Mouse (Mus musculus): ENCODE data around the gene 4930572O03Rik. TPM values are rescaled to one million over a fixed set of nuclear protein-coding genes. Genes with fewer than 3 reads are reported as not detected.
"Not testable (repeated sequence)": the region's sequence is repeated elsewhere in the genome, so short reads cannot be mapped to it uniquely, and the experiment has no call there.

Gene 4930572O03Rik
- polyA plus RNA-seq, 1 experiment from 2014 or later, result not detected

DNA sequence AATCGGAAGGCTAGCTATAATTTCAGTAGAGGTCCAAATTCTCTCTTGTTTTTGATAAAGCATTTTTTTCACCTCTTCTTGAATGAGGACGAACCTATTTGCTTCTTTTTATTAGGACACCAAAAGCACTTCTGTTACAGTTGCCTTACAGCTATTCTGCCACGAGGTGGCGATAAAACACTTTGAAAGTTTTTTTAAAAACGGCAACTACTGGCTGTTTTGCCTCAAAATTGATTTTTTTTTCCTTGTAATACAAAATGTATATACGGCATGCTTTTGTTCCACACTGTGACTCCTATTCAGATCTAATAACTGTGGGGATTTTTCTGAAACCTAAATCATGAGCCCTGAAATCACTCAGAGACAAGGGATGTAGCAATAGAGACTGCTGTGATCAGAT, 11.2 kb downstream of the 4930572O03Rik start:
- 34% methylated on average over 6 of the region's 6 CpGs for WGBS
- H3K27me3 ChIP-seq (ENCODE audit: control insufficient read depth, insufficient read depth, low read length); ATAC-seq (ENCODE audit: insufficient number of reproducible peaks, low FRiP score, low TSS enrichment, low read depth); H3K27ac ChIP-seq (replicated peaks; ENCODE audit: low read depth, low read length); DNase-seq (ENCODE audit: low spot score); H3K9me3 ChIP-seq (ENCODE audit: control insufficient read depth, low read length); H3K4me1 ChIP-seq (ENCODE audit: control insufficient read depth, insufficient read depth, low read length); H3K9ac ChIP-seq (ENCODE audit: low read length); H3K4me3 ChIP-seq (ENCODE audit: low read depth, low read length); H3K36me3 ChIP-seq (ENCODE audit: control insufficient read depth, insufficient read depth, low read length); H3K4me2 ChIP-seq (ENCODE audit: low read depth, severe bottlenecking): not testable (repeated sequence)

DNA sequence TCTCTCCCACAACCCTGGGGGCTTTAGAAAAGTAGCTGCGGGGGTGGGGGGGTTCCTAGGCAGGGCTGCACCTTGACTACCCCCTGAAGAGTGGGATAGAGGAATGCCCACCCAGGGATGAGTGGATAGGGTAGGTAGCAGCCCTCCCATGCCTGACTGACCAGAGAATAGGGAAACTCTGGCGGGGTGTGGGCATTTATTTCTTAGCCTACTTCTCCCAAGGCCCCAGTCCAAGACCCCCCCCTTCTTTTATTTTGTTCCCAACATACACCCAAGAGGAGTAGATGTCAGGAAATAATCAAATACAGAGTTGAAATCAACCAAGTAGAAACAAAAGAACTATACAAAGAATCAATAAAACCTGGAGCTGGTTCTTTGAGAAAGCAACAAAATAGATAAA, 19.2 kb downstream of the 4930572O03Rik start:
- not testable (repeated sequence) for DNase-seq (ENCODE audit: low spot score); H3K4me2 ChIP-seq (ENCODE audit: low read depth, severe bottlenecking); H3K4me1 ChIP-seq (ENCODE audit: control insufficient read depth, insufficient read depth, low read length); H3K27ac ChIP-seq (replicated peaks; ENCODE audit: low read depth, low read length); H3K27me3 ChIP-seq (ENCODE audit: control insufficient read depth, insufficient read depth, low read length); H3K9me3 ChIP-seq (ENCODE audit: control insufficient read depth, low read length); H3K4me3 ChIP-seq (ENCODE audit: low read depth, low read length); H3K36me3 ChIP-seq (ENCODE audit: control insufficient read depth, insufficient read depth, low read length); H3K9ac ChIP-seq (ENCODE audit: low read length)
- 72% methylated on average over 2 of the region's 2 CpGs for WGBS
- 0 out of 2 replicates have a peak, but pooled peaks have one; percentile 72 for ATAC-seq (ENCODE audit: insufficient number of reproducible peaks, low FRiP score, low TSS enrichment, low read depth)

DNA sequence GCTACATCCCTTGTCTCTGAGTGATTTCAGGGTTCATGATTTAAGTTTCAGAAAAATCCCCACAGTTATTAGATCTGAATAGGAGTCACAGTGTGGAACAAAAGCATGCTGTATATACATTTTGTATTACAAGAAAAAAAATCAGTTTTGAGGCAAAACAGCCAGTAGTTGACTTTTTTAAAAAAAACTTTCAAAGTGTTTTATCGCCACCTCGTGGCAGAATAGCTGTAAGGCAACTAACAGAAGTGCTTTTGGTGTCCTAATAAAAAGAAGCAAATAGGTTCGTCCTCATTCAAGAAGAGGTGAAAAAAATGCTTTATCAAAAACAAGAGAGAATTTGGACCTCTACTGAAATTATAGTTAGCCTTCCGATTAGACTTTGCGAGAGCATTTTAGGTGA, 26.8 kb downstream of the 4930572O03Rik start:
- H3K27me3 ChIP-seq (ENCODE audit: control insufficient read depth, insufficient read depth, low read length); H3K4me2 ChIP-seq (ENCODE audit: low read depth, severe bottlenecking); H3K9me3 ChIP-seq (ENCODE audit: control insufficient read depth, low read length); H3K9ac ChIP-seq (ENCODE audit: low read length); H3K4me3 ChIP-seq (ENCODE audit: low read depth, low read length); H3K36me3 ChIP-seq (ENCODE audit: control insufficient read depth, insufficient read depth, low read length); H3K4me1 ChIP-seq (ENCODE audit: control insufficient read depth, insufficient read depth, low read length); ATAC-seq (ENCODE audit: insufficient number of reproducible peaks, low FRiP score, low TSS enrichment, low read depth); H3K27ac ChIP-seq (replicated peaks; ENCODE audit: low read depth, low read length); DNase-seq (ENCODE audit: low spot score): not testable (repeated sequence)
- 29% methylated on average over 5 of the region's 5 CpGs for WGBS

DNA sequence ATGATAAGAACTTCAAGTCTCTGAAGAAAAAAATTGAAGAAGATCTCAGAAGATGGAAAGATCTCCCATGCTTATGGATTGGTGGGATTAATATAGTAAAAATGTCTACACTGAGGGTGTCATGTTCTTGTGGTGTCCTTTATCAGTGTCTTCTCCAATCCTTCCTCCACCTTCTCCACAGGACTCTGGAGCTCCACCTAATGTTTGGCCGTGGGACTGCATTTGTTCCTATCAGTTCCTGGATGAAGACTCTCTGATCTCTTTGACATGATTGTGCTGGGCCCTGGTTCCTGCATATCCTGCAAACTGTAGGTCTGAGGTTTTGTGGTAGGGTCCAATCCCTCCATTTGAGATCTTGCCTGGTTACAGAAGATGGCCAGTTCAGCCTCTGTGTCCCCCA, 28.7 kb downstream of the 4930572O03Rik start:
- not testable (repeated sequence) for H3K27ac ChIP-seq (replicated peaks; ENCODE audit: low read depth, low read length); H3K9me3 ChIP-seq (ENCODE audit: control insufficient read depth, low read length); ATAC-seq (ENCODE audit: insufficient number of reproducible peaks, low FRiP score, low TSS enrichment, low read depth); H3K4me1 ChIP-seq (ENCODE audit: control insufficient read depth, insufficient read depth, low read length); H3K9ac ChIP-seq (ENCODE audit: low read length); H3K4me2 ChIP-seq (ENCODE audit: low read depth, severe bottlenecking); H3K36me3 ChIP-seq (ENCODE audit: control insufficient read depth, insufficient read depth, low read length); H3K27me3 ChIP-seq (ENCODE audit: control insufficient read depth, insufficient read depth, low read length); DNase-seq (ENCODE audit: low spot score); H3K4me3 ChIP-seq (ENCODE audit: low read depth, low read length)
- WGBS, result 28% methylated on average over 1 of the region's 1 CpGs

DNA sequence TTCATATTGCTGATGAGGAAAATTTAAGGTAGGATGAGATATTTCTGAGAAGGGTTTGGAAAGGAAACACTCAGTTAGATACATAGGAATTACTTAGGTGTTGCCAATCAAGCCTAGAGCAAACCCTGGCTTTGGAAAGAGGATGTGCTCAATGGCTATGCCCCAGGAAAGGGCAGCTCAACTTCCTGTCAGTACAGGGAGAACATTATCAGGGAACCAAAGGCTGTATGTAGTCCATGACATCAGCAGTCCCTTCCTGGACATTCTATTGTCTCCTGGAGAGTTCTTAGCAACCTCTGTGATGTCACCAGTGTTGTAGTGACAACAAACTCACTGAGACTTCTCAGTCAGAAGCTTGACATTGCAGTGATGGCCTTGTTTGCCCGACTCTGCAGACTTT, 38.1 kb downstream of the 4930572O03Rik start, which contains the start of gene Speer4d:
Gene Speer4d (plus strand): TSS at position 301 of the 400 bp plus-strand sequence.
- 49% methylated on average over 1 of the region's 1 CpGs for WGBS
- not testable (repeated sequence) for DNase-seq (ENCODE audit: low spot score); H3K27ac ChIP-seq (replicated peaks; ENCODE audit: low read depth, low read length)

DNA sequence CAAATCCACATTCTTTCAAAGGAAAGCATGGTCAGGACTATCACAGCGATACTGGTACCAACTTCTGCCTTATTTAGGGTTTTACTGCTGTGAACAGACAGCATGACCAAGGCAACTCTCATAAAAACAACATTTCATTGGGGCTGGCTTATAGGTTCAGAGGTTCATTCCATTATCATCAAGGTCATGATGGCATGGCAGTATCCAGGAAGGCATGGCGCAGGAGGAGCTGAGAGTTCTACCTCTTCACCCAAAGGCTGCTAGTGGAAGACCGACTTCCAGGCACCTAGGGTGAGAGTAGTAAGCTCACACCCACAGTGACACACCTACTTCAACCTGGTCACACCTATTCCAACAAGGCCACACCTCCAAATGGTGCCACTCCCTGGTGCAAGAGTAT, 40.7 kb downstream of the 4930572O03Rik start:
- not testable (repeated sequence) for DNase-seq (ENCODE audit: low spot score)
- 80% methylated on average over 3 of the region's 3 CpGs for WGBS

More for the DNA sequence above, 38.1 kb downstream of the 4930572O03Rik start, which contains the start of gene Speer4d:
- not testable (repeated sequence) for H3K27me3 ChIP-seq (ENCODE audit: control insufficient read depth, insufficient read depth, low read length); H3K9me3 ChIP-seq (ENCODE audit: control insufficient read depth, low read length); H3K4me1 ChIP-seq (ENCODE audit: control insufficient read depth, insufficient read depth, low read length); H3K4me3 ChIP-seq (ENCODE audit: low read depth, low read length); H3K4me2 ChIP-seq (ENCODE audit: low read depth, severe bottlenecking); H3K9ac ChIP-seq (ENCODE audit: low read length); ATAC-seq (ENCODE audit: insufficient number of reproducible peaks, low FRiP score, low TSS enrichment, low read depth); H3K36me3 ChIP-seq (ENCODE audit: control insufficient read depth, insufficient read depth, low read length)

DNA sequence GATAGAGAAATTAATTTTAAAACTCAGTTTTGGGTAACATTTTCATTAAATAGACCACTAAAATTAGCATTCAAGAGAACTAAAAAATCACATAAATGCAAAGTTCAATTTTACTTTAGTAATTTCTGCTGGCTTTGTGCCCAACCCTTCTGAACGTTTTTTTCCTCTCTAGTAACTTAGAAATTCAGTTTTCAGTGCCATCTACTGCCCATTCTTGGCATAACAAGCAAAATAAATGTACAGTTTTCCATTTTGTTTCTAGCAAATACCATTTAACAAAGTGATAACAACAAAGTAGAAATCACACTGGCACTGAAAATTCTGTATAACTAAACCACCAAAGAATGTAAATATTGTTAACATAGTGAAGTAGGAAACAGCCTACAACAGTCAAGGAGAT, 46.2 kb downstream of the 4930572O03Rik start:
- not testable (repeated sequence) for H3K9ac ChIP-seq (ENCODE audit: low read length); H3K9me3 ChIP-seq (ENCODE audit: control insufficient read depth, low read length); H3K27me3 ChIP-seq (ENCODE audit: control insufficient read depth, insufficient read depth, low read length); H3K4me2 ChIP-seq (ENCODE audit: low read depth, severe bottlenecking); H3K4me3 ChIP-seq (ENCODE audit: low read depth, low read length); H3K27ac ChIP-seq (replicated peaks; ENCODE audit: low read depth, low read length); DNase-seq (ENCODE audit: low spot score); H3K36me3 ChIP-seq (ENCODE audit: control insufficient read depth, insufficient read depth, low read length); H3K4me1 ChIP-seq (ENCODE audit: control insufficient read depth, insufficient read depth, low read length); ATAC-seq (ENCODE audit: insufficient number of reproducible peaks, low FRiP score, low TSS enrichment, low read depth)
- 8% methylated on average over 1 of the region's 1 CpGs for WGBS

More for the DNA sequence above, 40.7 kb downstream of the 4930572O03Rik start:
- H3K4me3 ChIP-seq (ENCODE audit: low read depth, low read length); H3K27me3 ChIP-seq (ENCODE audit: control insufficient read depth, insufficient read depth, low read length); ATAC-seq (ENCODE audit: insufficient number of reproducible peaks, low FRiP score, low TSS enrichment, low read depth); H3K9ac ChIP-seq (ENCODE audit: low read length); H3K4me1 ChIP-seq (ENCODE audit: control insufficient read depth, insufficient read depth, low read length); H3K4me2 ChIP-seq (ENCODE audit: low read depth, severe bottlenecking); H3K27ac ChIP-seq (replicated peaks; ENCODE audit: low read depth, low read length); H3K36me3 ChIP-seq (ENCODE audit: control insufficient read depth, insufficient read depth, low read length); H3K9me3 ChIP-seq (ENCODE audit: control insufficient read depth, low read length): not testable (repeated sequence)

DNA sequence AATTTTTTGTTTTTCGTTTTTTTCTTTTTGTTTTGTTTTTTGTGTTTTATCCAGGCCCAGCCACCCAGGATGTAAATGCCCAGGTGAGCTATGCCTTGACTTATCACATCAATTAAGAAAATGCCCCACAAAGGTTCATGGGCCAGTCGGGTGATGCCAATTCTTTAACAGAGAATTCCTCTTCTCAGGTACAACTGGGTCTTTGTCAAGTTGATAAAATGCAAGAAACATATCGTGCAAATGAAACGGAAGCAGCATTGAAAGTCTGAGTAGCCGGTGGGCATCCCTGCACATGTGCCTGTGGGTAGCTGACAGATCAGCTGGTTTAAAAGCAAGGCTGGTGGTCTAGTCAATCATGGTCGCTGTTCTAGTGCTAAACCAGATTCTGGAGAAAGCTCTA, 50.2 kb downstream of the 4930572O03Rik start:
- not testable (repeated sequence) for DNase-seq (ENCODE audit: low spot score); H3K4me2 ChIP-seq (ENCODE audit: low read depth, severe bottlenecking); H3K27ac ChIP-seq (replicated peaks; ENCODE audit: low read depth, low read length); H3K4me1 ChIP-seq (ENCODE audit: control insufficient read depth, insufficient read depth, low read length); H3K9ac ChIP-seq (ENCODE audit: low read length); H3K36me3 ChIP-seq (ENCODE audit: control insufficient read depth, insufficient read depth, low read length); H3K9me3 ChIP-seq (ENCODE audit: control insufficient read depth, low read length); H3K4me3 ChIP-seq (ENCODE audit: low read depth, low read length); H3K27me3 ChIP-seq (ENCODE audit: control insufficient read depth, insufficient read depth, low read length)
- peak; percentile 87 for ATAC-seq (ENCODE audit: insufficient number of reproducible peaks, low FRiP score, low TSS enrichment, low read depth)
- WGBS, result 72% methylated on average over 5 of the region's 6 CpGs

DNA sequence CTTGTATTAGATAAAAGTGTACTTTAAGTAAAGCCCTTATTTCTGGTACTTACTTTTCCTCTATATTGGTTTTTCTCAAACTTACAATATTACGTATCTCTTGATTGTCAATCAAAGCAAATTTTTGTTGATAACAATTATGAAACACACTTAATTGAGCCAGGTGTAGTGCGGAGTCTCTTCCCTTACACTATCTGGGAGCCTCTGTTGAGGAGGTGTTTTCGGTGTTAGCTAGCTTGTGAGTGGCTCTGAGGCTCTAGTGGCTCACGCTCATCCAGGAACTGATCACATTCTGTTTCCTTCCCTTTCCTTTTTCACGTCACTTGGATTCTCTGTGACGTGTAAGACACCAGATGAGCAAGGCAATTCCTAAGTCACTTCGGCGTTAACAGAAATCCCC, 53.3 kb downstream of the 4930572O03Rik start:
- H3K4me3 ChIP-seq (ENCODE audit: low read depth, low read length); DNase-seq (ENCODE audit: low spot score); H3K9ac ChIP-seq (ENCODE audit: low read length); H3K36me3 ChIP-seq (ENCODE audit: control insufficient read depth, insufficient read depth, low read length); H3K9me3 ChIP-seq (ENCODE audit: control insufficient read depth, low read length); H3K27ac ChIP-seq (replicated peaks; ENCODE audit: low read depth, low read length); H3K4me2 ChIP-seq (ENCODE audit: low read depth, severe bottlenecking); H3K27me3 ChIP-seq (ENCODE audit: control insufficient read depth, insufficient read depth, low read length); ATAC-seq (ENCODE audit: insufficient number of reproducible peaks, low FRiP score, low TSS enrichment, low read depth); H3K4me1 ChIP-seq (ENCODE audit: control insufficient read depth, insufficient read depth, low read length): not testable (repeated sequence)
- 79% methylated on average over 8 of the region's 8 CpGs for WGBS
